Mouse (Mus musculus) intestine, embryonic 14.5 days (tissue): ENCODE measurements at regions not wholly inside any gene's neighbourhood (a gene's known extent, or its start where the extent isn't known, plus 50 kb on each side); places are given as distances from the start of the nearest gene placed in this dataset.

Experiments
- ATAC-seq: fragments of 200-750 bp; cut with Nextera tagmentation; replicated peaks from 2 replicates; pipeline ENCODE4 v1.8.0; 2017; ENCODE audit warnings: low read depth, moderate number of reproducible peaks, moderate TSS enrichment, moderate library complexity; ENCODE audit not compliant: low FRiP score, low TSS enrichment
- DNase-seq: peaks from one replicate; pipeline ENCODE4 v3.0.0-alpha.2; 2018; ENCODE audit warnings: low spot score
- H3K27ac ChIP-seq: fragments of 300-500 bp; sonication (generic); 2 replicates; pipeline ENCODE4 v1.5.1; 2014; ENCODE audit warnings: low read depth, mild to moderate bottlenecking, control low read depth
- H3K27me3 ChIP-seq: fragments of 300-500 bp; sonication (generic); replicated peaks from 2 replicates; pipeline ENCODE4 v1.6.1; 2014; ENCODE audit warnings: low read length, control low read depth; ENCODE audit not compliant: control insufficient read depth, insufficient read depth
- H3K36me3 ChIP-seq: fragments of 300-500 bp; sonication (generic); 2 replicates; pipeline ENCODE4 v1.6.1; 2014; ENCODE audit warnings: low read length, control low read depth; ENCODE audit not compliant: control insufficient read depth, insufficient read depth
- H3K4me1 ChIP-seq: fragments of 300-500 bp; sonication (generic); replicated peaks from 2 replicates; pipeline ENCODE4 v1.6.1; 2014; ENCODE audit warnings: low read length, control low read depth, mixed read lengths; ENCODE audit not compliant: control insufficient read depth, insufficient read depth
- H3K4me2 ChIP-seq: fragments of 300-500 bp; sonication (generic); 2 replicates; pipeline ENCODE4 v1.6.1; 2014; ENCODE audit warnings: low read length
- H3K4me3 ChIP-seq: fragments of 300-500 bp; sonication (generic); 2 replicates; pipeline ENCODE4 v1.5.1; 2014; ENCODE audit warnings: low read depth, low read length, control low read depth, mixed read lengths
- H3K9ac ChIP-seq: fragments of 300-500 bp; sonication (generic); 2 replicates; pipeline ENCODE4 v1.6.1; 2014; ENCODE audit warnings: mild to moderate bottlenecking, low read length
- H3K9me3 ChIP-seq: fragments of 300-500 bp; sonication (generic); 2 replicates; pipeline ENCODE4 v1.6.1; 2016; ENCODE audit warnings: low read length, control low read depth; ENCODE audit not compliant: control insufficient read depth
- WGBS: fragments of 180-500 bp; shearing (Covaris S2); extraction: QIAGEN DNeasy Blood & Tissue Kit; methylation state at CpG from one replicate; pipeline ENCODE4 v1.1.7; 2014; 5-methylcytosine and 5-hydroxymethylcytosine counted together

DNA sequence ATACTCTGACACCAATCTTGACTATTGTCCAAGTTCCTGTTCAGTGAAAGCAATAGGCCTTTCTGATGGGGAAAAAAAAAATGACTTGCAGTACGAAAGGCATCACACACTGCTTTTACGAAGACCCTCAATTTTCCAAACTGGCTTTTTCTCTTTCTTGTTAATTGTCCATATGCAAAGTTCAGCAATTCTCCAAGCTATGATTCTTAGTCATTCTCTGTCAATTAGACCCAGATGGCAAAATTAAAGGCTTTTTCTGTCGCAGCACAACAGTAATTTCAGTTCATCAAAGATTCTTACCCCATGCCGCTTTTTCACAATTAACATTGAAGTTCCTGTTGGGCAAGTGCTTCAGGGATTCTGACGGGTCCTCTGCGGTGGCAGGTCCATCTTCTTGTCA, 1343.2 kb upstream of the Slc10a2 start:
- Histone ChIP-seq H3K9me3 (no peaks in the 10 kb centered on the region), H3K4me2 (no peak overlapping the region), H3K4me3 (no peak overlapping the region), H3K27ac (no peak overlapping the region), H3K9ac (no peak overlapping the region), H3K36me3 (no peaks in the 10 kb centered on the region), H3K4me1 (no peaks in the 10 kb centered on the region), H3K27me3 (no peaks in the 10 kb centered on the region)
- 69% methylated on average over 6 of the region's 6 CpGs for WGBS
- DNase-seq (no peak), ATAC-seq (no peak)

DNA sequence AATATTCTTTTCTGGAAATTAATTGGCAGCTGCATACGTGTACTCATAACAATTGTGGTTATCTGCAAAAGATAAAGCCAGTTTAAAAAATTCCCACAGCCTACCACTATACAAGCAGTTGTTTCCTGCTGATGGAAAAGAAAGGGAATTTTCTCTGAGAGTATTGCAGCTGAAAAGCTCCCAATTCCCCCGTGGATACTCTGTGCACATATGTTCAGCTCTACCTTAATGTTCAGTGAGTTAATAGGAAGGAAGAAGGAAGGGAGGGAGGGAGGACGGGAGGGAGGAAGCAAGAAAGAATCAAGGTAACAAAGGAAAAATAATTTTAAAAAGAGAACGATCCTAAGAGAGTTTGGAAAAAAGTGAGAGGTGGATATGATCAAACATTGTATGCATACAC, 1333.9 kb upstream of the Slc10a2 start:
- H3K27me3 ChIP-seq: no peaks in the 10 kb centered on the region
- H3K4me1 ChIP-seq: no peaks in the 10 kb centered on the region
- H3K36me3 ChIP-seq: no peaks in the 10 kb centered on the region
- DNase-seq (no peak), ATAC-seq (no peak)
- H3K4me2 ChIP-seq: no peak overlapping the region
- H3K9ac ChIP-seq: no peak overlapping the region
- H3K27ac ChIP-seq: no peak overlapping the region
- no peak overlapping the region for H3K4me3 ChIP-seq
- H3K9me3 ChIP-seq: no peaks in the 10 kb centered on the region
- 68% methylated on average over 4 of the region's 4 CpGs for WGBS
